Mouse (Mus musculus): ENCODE measurements at regions not wholly inside any gene's neighbourhood (a gene's known extent, or its start where the extent isn't known, plus 50 kb on each side); places are given as distances from the start of the nearest gene placed in this dataset.

GRCm38 (mm10) chr1:79978156-79978555, 117.2 kb upstream of the Serpine2 start:
- TF ChIP-seq POLR2A (IDR thresholded peaks at IDR 0.05; ENCODE audit: control insufficient read depth in 1 of 2, insufficient read depth in 1 of 2, low read depth in 1 of 2, low read length in 2 of 2, poor library complexity in 1 of 2) (no peak), CTCF (IDR thresholded peaks at IDR 0.05 in 2 of 3, conservative IDR thresholded peaks at IDR 0.05 in 1 of 3; ENCODE audit: control insufficient read depth in 1 of 3, insufficient read depth in 1 of 3, low read depth in 2 of 3, low read length in 3 of 3, poor library complexity in 1 of 3, severe bottlenecking in 1 of 3) (no peak), ZC3H11A (IDR thresholded peaks at IDR 0.05; ENCODE audit: low read depth, low read length) (no peak), EP300 (IDR thresholded peaks at IDR 0.05; ENCODE audit: low read depth in 1 of 2, low read length in 2 of 2) (no peak), CHD1 (IDR thresholded peaks at IDR 0.05; ENCODE audit: low read depth, low read length) (no peak), ZNF384 (IDR thresholded peaks at IDR 0.05; ENCODE audit: low read depth, low read length) (no peak), GATA1 (IDR thresholded peaks at IDR 0.05; ENCODE audit: low read depth, low read length) (no peak), MAZ (IDR thresholded peaks at IDR 0.05; ENCODE audit: low read depth, low read length) (no peak), SMC3 (IDR thresholded peaks at IDR 0.05; ENCODE audit: low read depth, low read length) (no peak), USF2 (IDR thresholded peaks at IDR 0.05; ENCODE audit: borderline replicate concordance in 1 of 2, insufficient read depth in 1 of 2, low read depth in 1 of 2, low read length in 2 of 2) (no peak), ETS1 (IDR thresholded peaks at IDR 0.05; ENCODE audit: low read depth, low read length) (no peak), GABPA (IDR thresholded peaks at IDR 0.05; ENCODE audit: low read depth, low read length) (no peak)

All from MEL (cell line).